Mouse (Mus musculus): ENCODE data around the gene Cpm. TPM values are rescaled to one million over a fixed set of nuclear protein-coding genes. Genes with fewer than 3 reads are reported as not detected.

Gene Cpm
- polyA plus RNA-seq, 1 experiment from 2014 or later = 2.4 TPM

GRCm38 (mm10) chr10:117687577-117687976 lies 58.3 kb downstream of the Cpm start:
- Histone ChIP-seq H3K9me3 (replicated peaks) (no peaks in the 10 kb centered on the region), H3K27me3 (no peaks in the 10 kb centered on the region), H3K9ac (no peak overlapping the region), H3K4me3 (no peak overlapping the region), H3K36me3 (peaks cover 38% of the 10 kb centered on the region), H3K27ac (no peak overlapping the region), H3K4me2 (no peak overlapping the region), H3K4me1 (replicated peaks) (no peaks in the 10 kb centered on the region)
- ATAC-seq (replicated peaks; ENCODE audit: insufficient number of reproducible peaks, insufficient read depth, low FRiP score, low read depth) = no peak
- WGBS = 87% methylated on average over 7 of the region's 7 CpGs

GRCm38 (mm10) chr10:117688204-117689151 lies 59.2 kb downstream of the Cpm start:
- no peak overlapping the region for H3K9ac ChIP-seq
- H3K4me1 ChIP-seq (replicated peaks) = no peaks in the 10 kb centered on the region
- WGBS = 86% methylated on average over 13 of the region's 13 CpGs
- H3K27ac ChIP-seq = no peak overlapping the region
- H3K36me3 ChIP-seq = peaks cover 44% of the 10 kb centered on the region
- H3K4me2 ChIP-seq = no peak overlapping the region
- H3K9me3 ChIP-seq (replicated peaks) = no peaks in the 10 kb centered on the region
- H3K27me3 ChIP-seq = no peaks in the 10 kb centered on the region
- ATAC-seq (replicated peaks; ENCODE audit: insufficient number of reproducible peaks, insufficient read depth, low FRiP score, low read depth) = no peak
- H3K4me3 ChIP-seq = no peak overlapping the region

GRCm38 (mm10) chr10:117689297-117690100 lies 60.2 kb downstream of the Cpm start:
- no peak overlapping the region for H3K27ac ChIP-seq
- H3K4me2 ChIP-seq = no peak overlapping the region
- no peak overlapping the region for H3K9ac ChIP-seq
- no peaks in the 10 kb centered on the region for H3K9me3 ChIP-seq (replicated peaks)
- H3K4me3 ChIP-seq = no peak overlapping the region
- ATAC-seq (replicated peaks; ENCODE audit: insufficient number of reproducible peaks, insufficient read depth, low FRiP score, low read depth) = no peak
- 96% methylated on average over 11 of the region's 11 CpGs for WGBS
- H3K36me3 ChIP-seq = peaks cover 52% of the 10 kb centered on the region
- H3K27me3 ChIP-seq = no peaks in the 10 kb centered on the region
- H3K4me1 ChIP-seq (replicated peaks) = no peaks in the 10 kb centered on the region

- no peak for ATAC-seq (replicated peaks; ENCODE audit: insufficient number of reproducible peaks, insufficient read depth, low FRiP score, low read depth)
- 72% methylated on average over 2 of the region's 2 CpGs for WGBS
- Histone ChIP-seq H3K9me3 (replicated peaks) (no peaks in the 10 kb centered on the region), H3K36me3 (peaks cover 57% of the 10 kb centered on the region), H3K4me2 (no peak overlapping the region), H3K27ac (no peak overlapping the region), H3K4me1 (replicated peaks) (no peaks in the 10 kb centered on the region), H3K4me3 (no peak overlapping the region), H3K9ac (no peak overlapping the region), H3K27me3 (no peaks in the 10 kb centered on the region)
These were observed 60.7 kb downstream of the Cpm start for GRCm38 (mm10) chr10:117690101-117690352.

GRCm38 (mm10) chr10:117690770-117691296 lies 61.5 kb downstream of the Cpm start:
- Histone ChIP-seq H3K27me3 (no peaks in the 10 kb centered on the region), H3K9ac (no peak overlapping the region), H3K4me2 (no peak overlapping the region), H3K27ac (no peak overlapping the region), H3K4me1 (replicated peaks) (no peaks in the 10 kb centered on the region), H3K9me3 (replicated peaks) (no peaks in the 10 kb centered on the region), H3K4me3 (no peak overlapping the region), H3K36me3 (peaks cover 65% of the 10 kb centered on the region)
- no peak for ATAC-seq (replicated peaks; ENCODE audit: insufficient number of reproducible peaks, insufficient read depth, low FRiP score, low read depth)
- 94% methylated on average over 3 of the region's 3 CpGs for WGBS

- Histone ChIP-seq H3K36me3 (peaks cover 72% of the 10 kb centered on the region), H3K4me3 (no peak overlapping the region), H3K27me3 (no peaks in the 10 kb centered on the region), H3K27ac (no peak overlapping the region), H3K9ac (no peak overlapping the region), H3K9me3 (replicated peaks) (no peaks in the 10 kb centered on the region), H3K4me2 (no peak overlapping the region), H3K4me1 (replicated peaks) (no peaks in the 10 kb centered on the region)
- ATAC-seq (replicated peaks; ENCODE audit: insufficient number of reproducible peaks, insufficient read depth, low FRiP score, low read depth) = no peak
- WGBS = 94% methylated on average over 10 of the region's 10 CpGs
These were observed 62.2 kb downstream of the Cpm start for GRCm38 (mm10) chr10:117691389-117691968.

GRCm38 (mm10) chr10:117692173-117692572 lies 62.9 kb downstream of the Cpm start:
- Histone ChIP-seq H3K36me3 (peaks cover 79% of the 10 kb centered on the region), H3K27me3 (no peaks in the 10 kb centered on the region), H3K4me2 (no peak overlapping the region), H3K4me1 (replicated peaks) (no peaks in the 10 kb centered on the region), H3K9ac (no peak overlapping the region), H3K4me3 (no peak overlapping the region), H3K27ac (no peak overlapping the region), H3K9me3 (replicated peaks) (no peaks in the 10 kb centered on the region)
- no peak for ATAC-seq (replicated peaks; ENCODE audit: insufficient number of reproducible peaks, insufficient read depth, low FRiP score, low read depth)

- H3K27ac ChIP-seq = no peak overlapping the region
- peaks cover 86% of the 10 kb centered on the region for H3K36me3 ChIP-seq
- 88% methylated on average over 5 of the region's 5 CpGs for WGBS
- no peaks in the 10 kb centered on the region for H3K9me3 ChIP-seq (replicated peaks)
- H3K4me3 ChIP-seq = no peak overlapping the region
- no peak for ATAC-seq (replicated peaks; ENCODE audit: insufficient number of reproducible peaks, insufficient read depth, low FRiP score, low read depth)
- no peaks in the 10 kb centered on the region for H3K4me1 ChIP-seq (replicated peaks)
- no peak overlapping the region for H3K9ac ChIP-seq
- H3K4me2 ChIP-seq = no peak overlapping the region
- H3K27me3 ChIP-seq = no peaks in the 10 kb centered on the region
These were observed 63.7 kb downstream of the Cpm start for GRCm38 (mm10) chr10:117692953-117693352.

- 90% methylated on average over 6 of the region's 6 CpGs for WGBS
- ATAC-seq (replicated peaks; ENCODE audit: insufficient number of reproducible peaks, insufficient read depth, low FRiP score, low read depth) = no peak
These were observed 65.1 kb downstream of the Cpm start for GRCm38 (mm10) chr10:117694255-117694953.

GRCm38 (mm10) chr10:117695027-117695426 lies 65.7 kb downstream of the Cpm start:
- no peak overlapping the region for H3K27ac ChIP-seq
- no peaks in the 10 kb centered on the region for H3K4me1 ChIP-seq (replicated peaks)
- no peak for ATAC-seq (replicated peaks; ENCODE audit: insufficient number of reproducible peaks, insufficient read depth, low FRiP score, low read depth)
- no peak overlapping the region for H3K4me3 ChIP-seq
- no peak overlapping the region for H3K4me2 ChIP-seq
- H3K9ac ChIP-seq = no peak overlapping the region
- 94% methylated on average over 4 of the region's 4 CpGs for WGBS
- H3K27me3 ChIP-seq = no peaks in the 10 kb centered on the region
- H3K36me3 ChIP-seq = peaks cover 92% of the 10 kb centered on the region
- no peaks in the 10 kb centered on the region for H3K9me3 ChIP-seq (replicated peaks)

More at GRCm38 (mm10) chr10:117694255-117694953, 65.1 kb downstream of the Cpm start:
- H3K4me1 ChIP-seq (replicated peaks) = no peaks in the 10 kb centered on the region
- no peak overlapping the region for H3K9ac ChIP-seq
- no peaks in the 10 kb centered on the region for H3K9me3 ChIP-seq (replicated peaks)
- no peaks in the 10 kb centered on the region for H3K27me3 ChIP-seq
- H3K27ac ChIP-seq = no peak overlapping the region
- H3K4me3 ChIP-seq = no peak overlapping the region
- H3K36me3 ChIP-seq = peaks cover 91% of the 10 kb centered on the region
- H3K4me2 ChIP-seq = no peak overlapping the region

- no peaks in the 10 kb centered on the region for H3K4me1 ChIP-seq (replicated peaks)
- no peak for ATAC-seq (replicated peaks; ENCODE audit: insufficient number of reproducible peaks, insufficient read depth, low FRiP score, low read depth)
- no peak overlapping the region for H3K4me2 ChIP-seq
- H3K9ac ChIP-seq = no peak overlapping the region
- no peak overlapping the region for H3K4me3 ChIP-seq
- WGBS = 97% methylated on average over 4 of the region's 4 CpGs
- H3K9me3 ChIP-seq (replicated peaks) = no peaks in the 10 kb centered on the region
- peaks cover 92% of the 10 kb centered on the region for H3K36me3 ChIP-seq
- no peak overlapping the region for H3K27ac ChIP-seq
- no peaks in the 10 kb centered on the region for H3K27me3 ChIP-seq
These were observed 66.3 kb downstream of the Cpm start for GRCm38 (mm10) chr10:117695605-117696004.
